Mouse (Mus musculus): ENCODE measurements around the gene Sdc3.

DNA sequence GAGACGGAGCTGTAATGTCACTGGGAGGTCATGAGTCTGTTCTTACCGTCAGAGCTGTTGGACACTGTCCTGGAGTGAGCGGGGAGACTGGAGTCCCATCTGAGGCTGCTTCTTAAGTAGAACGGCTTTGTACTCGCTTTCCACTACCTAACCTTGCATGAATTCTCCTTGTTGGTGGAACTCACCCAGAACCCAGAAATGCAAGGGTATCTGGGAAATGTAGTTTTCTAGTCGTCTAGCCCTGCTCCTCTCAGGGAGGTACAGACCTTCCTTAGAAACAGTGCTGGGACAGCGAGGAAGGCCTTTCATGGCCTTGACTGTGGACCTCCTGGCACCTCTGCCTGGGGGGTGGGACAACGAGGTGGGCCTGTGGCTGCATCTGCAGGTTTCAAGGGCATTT, 67.1 kb downstream of the Sdc3 start:
- no peak for TF ChIP-seq POLR2A (IDR thresholded peaks at IDR 0.05; ENCODE audit: low read depth, low read length)
- TF ChIP-seq CTCF (IDR thresholded peaks at IDR 0.05; ENCODE audit: borderline replicate concordance, insufficient read depth, low read length) = no peak
